Mouse (Mus musculus) liver, postnatal 0 days (tissue): ENCODE results near the gene Rundc3a. TPM values are rescaled to one million over a fixed set of nuclear protein-coding genes. Genes with fewer than 3 reads are reported as not detected.
"Not testable (repeated sequence)": the region's sequence is repeated elsewhere in the genome, so short reads cannot be mapped to it uniquely, and the experiment has no call there.

Experiments used
- ATAC-seq: fragments of 200-750 bp; cut with Nextera tagmentation; 2 replicates; pipeline ENCODE4 v1.8.0; 2017; ENCODE audit warnings: mild to moderate bottlenecking, moderate library complexity
- DNase-seq: peaks from one replicate; pipeline ENCODE4 v3.0.0-alpha.2; 2016
- H3K27ac ChIP-seq: fragments of 300-500 bp; sonication (generic); 2 replicates; pipeline ENCODE4 v1.5.1; 2014; ENCODE audit warnings: antibody characterized with exemption, moderate library complexity, mild to moderate bottlenecking, low read depth
- H3K27me3 ChIP-seq: fragments of 300-500 bp; sonication (generic); 2 replicates; pipeline ENCODE4 v1.6.1; 2014; ENCODE audit warnings: low read length, control low read depth, mixed read lengths; ENCODE audit not compliant: insufficient read depth
- H3K36me3 ChIP-seq: fragments of 300-500 bp; sonication (generic); replicated peaks from 2 replicates; pipeline ENCODE4 v1.6.1; 2014; ENCODE audit warnings: mild to moderate bottlenecking, control low read depth, low read length, moderate library complexity, mixed read lengths; ENCODE audit not compliant: insufficient read depth
- H3K4me1 ChIP-seq: fragments of 300-500 bp; sonication (generic); 2 replicates; pipeline ENCODE4 v1.6.1; 2014; ENCODE audit warnings: antibody characterized with exemption, mild to moderate bottlenecking, control low read depth; ENCODE audit not compliant: insufficient read depth
- H3K4me2 ChIP-seq: fragments of 300-500 bp; sonication (generic); 2 replicates; pipeline ENCODE4 v1.6.1; 2014; ENCODE audit warnings: low read depth, mild to moderate bottlenecking, low read length, moderate library complexity, mixed read lengths
- H3K4me3 ChIP-seq: fragments of 300-500 bp; sonication (generic); 2 replicates; pipeline ENCODE4 v1.5.1; 2014; ENCODE audit warnings: low read depth, low read length
- H3K9ac ChIP-seq: fragments of 300-500 bp; sonication (generic); replicated peaks from 2 replicates; pipeline ENCODE4 v1.6.1; 2014; ENCODE audit warnings: mild to moderate bottlenecking, moderate library complexity
- H3K9me3 ChIP-seq: fragments of 300-500 bp; sonication (generic); 2 replicates; pipeline ENCODE4 v1.6.1; 2016; ENCODE audit warnings: mild to moderate bottlenecking, control low read depth, low read length, mixed read lengths
- CTCF ChIP-seq: sonication (generic); IDR thresholded peaks from 2 replicates; pipeline ENCODE4 v1.5.1; 2016; ENCODE audit warnings: antibody characterized with exemption, low read depth
- EP300 ChIP-seq: IDR thresholded peaks from 2 replicates; pipeline ENCODE4 v1.6.1; 2016; ENCODE audit warnings: antibody characterized with exemption, low read depth, mild to moderate bottlenecking
- WGBS: fragments of 180-500 bp; shearing (Covaris S2); extraction: QIAGEN DNeasy Blood & Tissue Kit; methylation state at CpG from one replicate; pipeline ENCODE4 v1.1.7; 2014; ENCODE audit not compliant: insufficient replicate concordance; 5-methylcytosine and 5-hydroxymethylcytosine counted together
- polyA plus RNA-seq: library from polyadenylated mRNA; unstranded; fragments of >200 nt; fragmentation: Nextera tagmentation; extraction: Ambion mirVana; gene quantifications from 2 replicates; pipeline ENCODE4 v1.2.1, GENCODE M21; 2015

Rundc3a gene
- polyA plus RNA-seq, 1 experiment from 2014 or later, result 1.8 TPM

- H3K27ac ChIP-seq, result peak overlapping the region; percentile 83; the same call in 1 of the 2 replicates
- H3K4me1 ChIP-seq, result peaks cover 22% of the 10 kb centered on the region
- peaks cover 6% of the 10 kb centered on the region for H3K9me3 ChIP-seq
Measured at GRCm38 (mm10) chr11:102382794-102383193, 10.4 kb upstream of the Rundc3a start.

GRCm38 (mm10) chr11:102383365-102384136 is 9.7 kb upstream of the Rundc3a start:
- Histone ChIP-seq H3K9me3 (peaks cover 6% of the 10 kb centered on the region), H3K27ac (no peak overlapping the region), H3K4me3 (no peak overlapping the region), H3K27me3 (0 out of 2 replicates have a peak, but pooled peaks cover 2% of the 10 kb centered on the region), H3K9ac (no peak overlapping the region), H3K4me1 (peaks cover 22% of the 10 kb centered on the region), H3K36me3 (no peaks in the 10 kb centered on the region), H3K4me2 (peak overlapping the region; percentile 24; the same call in 1 of the 2 replicates)
- 50% methylated on average over 1 of the region's 1 CpGs for WGBS
- ATAC-seq (no peak), DNase-seq (peak; percentile 11)
- TF ChIP-seq EP300 (no peak), CTCF (no peak)

More at GRCm38 (mm10) chr11:102382794-102383193, 10.4 kb upstream of the Rundc3a start:
- ATAC-seq, result no peak
- WGBS, result 62% methylated on average over 3 of the region's 3 CpGs
- no peak overlapping the region for H3K9ac ChIP-seq
- H3K36me3 ChIP-seq, result no peaks in the 10 kb centered on the region
- H3K4me2 ChIP-seq, result no peak overlapping the region
- TF ChIP-seq EP300 (no peak), CTCF (no peak)
- no peak for DNase-seq
- no peak overlapping the region for H3K4me3 ChIP-seq
- H3K27me3 ChIP-seq, result 0 out of 2 replicates have a peak, but pooled peaks cover 2% of the 10 kb centered on the region

GRCm38 (mm10) chr11:102384418-102384817 is 8.8 kb upstream of the Rundc3a start:
- H3K27ac ChIP-seq, result no peak overlapping the region
- ATAC-seq, result no peak
- WGBS, result 63% methylated on average over 2 of the region's 2 CpGs
- no peaks in the 10 kb centered on the region for H3K36me3 ChIP-seq
- H3K9me3 ChIP-seq, result no peaks in the 10 kb centered on the region
- no peak overlapping the region for H3K4me2 ChIP-seq
- DNase-seq, result no peak
- H3K4me3 ChIP-seq, result no peak overlapping the region
- H3K27me3 ChIP-seq, result 0 out of 2 replicates have a peak, but pooled peaks cover 2% of the 10 kb centered on the region
- peaks cover 22% of the 10 kb centered on the region for H3K4me1 ChIP-seq
- no peak overlapping the region for H3K9ac ChIP-seq
- TF ChIP-seq EP300 (no peak), CTCF (no peak)

- 43% methylated on average over 4 of the region's 4 CpGs for WGBS
- H3K27me3 ChIP-seq, result 0 out of 2 replicates have a peak, but pooled peaks cover 2% of the 10 kb centered on the region
- peaks cover 22% of the 10 kb centered on the region for H3K4me1 ChIP-seq
- DNase-seq, result no peak
- no peak overlapping the region for H3K9ac ChIP-seq
- no peaks in the 10 kb centered on the region for H3K9me3 ChIP-seq
- H3K4me3 ChIP-seq, result no peak overlapping the region
- no peak overlapping the region for H3K27ac ChIP-seq
- no peak for ATAC-seq
- H3K4me2 ChIP-seq, result no peak overlapping the region
- no peak for TF ChIP-seq CTCF
- no peak for TF ChIP-seq EP300
- H3K36me3 ChIP-seq, result no peaks in the 10 kb centered on the region
Measured at GRCm38 (mm10) chr11:102385075-102385474, 8.1 kb upstream of the Rundc3a start.

- H3K4me2 ChIP-seq, result no peak overlapping the region
- H3K9ac ChIP-seq, result no peak overlapping the region
- H3K4me1 ChIP-seq, result peaks cover 12% of the 10 kb centered on the region
- DNase-seq (no peak), ATAC-seq (no peak)
- no peak overlapping the region for H3K4me3 ChIP-seq
- no peaks in the 10 kb centered on the region for H3K9me3 ChIP-seq
- no peaks in the 10 kb centered on the region for H3K36me3 ChIP-seq
- no peak overlapping the region for H3K27ac ChIP-seq
- H3K27me3 ChIP-seq, result 0 out of 2 replicates have a peak, but pooled peaks cover 6% of the 10 kb centered on the region
- no peak for TF ChIP-seq CTCF
- no peak for TF ChIP-seq EP300
- 33% methylated on average over 5 of the region's 5 CpGs for WGBS
Measured at GRCm38 (mm10) chr11:102386121-102386520, 7.1 kb upstream of the Rundc3a start.

- not testable (repeated sequence) for DNase-seq, H3K4me3 ChIP-seq, H3K4me2 ChIP-seq, H3K9ac ChIP-seq, ATAC-seq, H3K36me3 ChIP-seq, H3K27ac ChIP-seq, H3K9me3 ChIP-seq
- Histone ChIP-seq H3K4me1 (peaks cover 15% of the 10 kb centered on the region), H3K27me3 (peaks cover 37% of the 10 kb centered on the region)
- 74% methylated on average over 4 of the region's 5 CpGs for WGBS
Measured at GRCm38 (mm10) chr11:102389436-102389835, 3.8 kb upstream of the Rundc3a start.
